Mouse (Mus musculus): ENCODE results near the gene Tmbim6.
"Not testable (repeated sequence)": the region's sequence is repeated elsewhere in the genome, so short reads cannot be mapped to it uniquely, and the experiment has no call there.

Tmbim6 gene

DNA sequence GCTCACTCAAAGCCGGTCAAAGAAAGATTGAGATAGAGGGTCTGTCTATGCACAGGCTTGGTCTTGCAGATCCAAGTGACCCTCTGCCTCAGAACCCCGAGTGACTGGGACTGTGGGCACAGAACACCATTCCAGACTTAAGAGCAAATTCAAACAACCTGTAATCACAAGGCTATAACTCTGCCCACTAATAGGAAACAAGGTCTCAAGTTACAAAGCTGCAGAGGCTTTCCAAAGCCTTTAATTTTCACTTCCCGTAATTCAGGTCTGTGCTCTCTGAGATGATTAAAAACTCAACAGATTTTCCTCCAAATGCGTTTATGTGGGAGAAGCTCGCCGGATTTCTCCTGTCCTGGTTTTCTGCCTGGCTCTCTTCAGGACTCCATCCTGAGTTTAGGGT lies 8.6 kb upstream of the Tmbim6 start:
- DNase-seq (ENCODE audit: low read depth) = no peak

DNA sequence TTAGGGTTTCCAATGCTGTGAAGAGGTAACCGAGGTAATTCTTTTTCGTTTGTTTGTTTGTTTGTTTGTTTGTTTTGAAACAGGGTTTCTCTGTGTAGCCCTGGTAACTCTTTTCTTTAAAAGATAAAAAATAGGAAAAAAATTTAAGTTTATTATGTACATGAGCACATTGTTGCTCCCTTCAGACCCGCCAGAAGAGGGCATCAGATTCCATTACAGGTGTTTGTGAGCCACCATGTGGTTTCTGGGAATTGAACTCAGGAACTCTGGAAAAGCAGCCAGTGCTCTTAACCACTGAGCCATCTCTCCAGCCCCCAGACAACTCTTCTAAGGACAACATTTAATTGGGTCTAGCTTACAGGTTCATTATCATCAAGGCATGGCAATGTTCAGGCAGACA lies 6.6 kb upstream of the Tmbim6 start:
- not testable (repeated sequence) for DNase-seq (ENCODE audit: low read depth)

DNA sequence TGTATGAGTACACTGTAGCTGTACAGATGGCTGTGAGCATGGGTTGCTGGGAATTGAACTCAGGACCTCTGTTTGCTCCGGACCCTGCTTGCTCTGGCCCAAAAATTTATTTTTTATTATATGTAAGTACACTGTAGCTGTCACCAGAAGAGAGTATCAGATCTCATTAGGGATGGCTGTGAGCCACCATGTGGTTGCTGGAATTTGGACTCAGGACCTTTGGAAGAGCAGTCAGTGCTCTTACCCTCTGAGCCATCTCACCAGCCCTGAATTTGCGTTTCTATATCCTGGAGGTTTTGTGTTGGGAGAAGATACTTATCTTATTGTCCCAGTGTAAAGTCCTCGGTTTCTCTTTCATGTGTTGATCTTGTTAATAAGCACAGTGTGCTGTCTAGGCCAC lies 5.9 kb upstream of the Tmbim6 start:
- DNase-seq (ENCODE audit: low read depth) = no peak

DNA sequence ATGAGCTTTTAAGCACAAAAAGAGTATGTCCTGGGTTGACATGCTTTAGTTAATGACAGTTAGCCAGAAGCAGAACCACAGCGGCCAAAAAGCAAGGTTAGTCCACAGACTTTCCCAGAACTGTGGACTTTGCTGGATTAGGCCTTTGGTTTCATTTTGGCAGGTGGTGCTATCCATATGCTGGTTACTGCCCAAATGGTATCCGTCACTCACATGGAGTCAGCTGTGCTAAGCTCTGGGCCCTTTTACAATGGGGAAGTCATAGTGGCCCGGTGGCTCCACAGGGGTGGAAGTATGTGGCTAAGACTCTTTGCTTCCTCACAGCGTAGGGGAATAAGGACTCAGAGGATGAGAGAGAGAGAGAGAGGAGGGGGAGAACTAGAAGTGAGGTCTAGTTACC lies 4.7 kb upstream of the Tmbim6 start:
- DNase-seq (ENCODE audit: low read depth) = no peak

DNA sequence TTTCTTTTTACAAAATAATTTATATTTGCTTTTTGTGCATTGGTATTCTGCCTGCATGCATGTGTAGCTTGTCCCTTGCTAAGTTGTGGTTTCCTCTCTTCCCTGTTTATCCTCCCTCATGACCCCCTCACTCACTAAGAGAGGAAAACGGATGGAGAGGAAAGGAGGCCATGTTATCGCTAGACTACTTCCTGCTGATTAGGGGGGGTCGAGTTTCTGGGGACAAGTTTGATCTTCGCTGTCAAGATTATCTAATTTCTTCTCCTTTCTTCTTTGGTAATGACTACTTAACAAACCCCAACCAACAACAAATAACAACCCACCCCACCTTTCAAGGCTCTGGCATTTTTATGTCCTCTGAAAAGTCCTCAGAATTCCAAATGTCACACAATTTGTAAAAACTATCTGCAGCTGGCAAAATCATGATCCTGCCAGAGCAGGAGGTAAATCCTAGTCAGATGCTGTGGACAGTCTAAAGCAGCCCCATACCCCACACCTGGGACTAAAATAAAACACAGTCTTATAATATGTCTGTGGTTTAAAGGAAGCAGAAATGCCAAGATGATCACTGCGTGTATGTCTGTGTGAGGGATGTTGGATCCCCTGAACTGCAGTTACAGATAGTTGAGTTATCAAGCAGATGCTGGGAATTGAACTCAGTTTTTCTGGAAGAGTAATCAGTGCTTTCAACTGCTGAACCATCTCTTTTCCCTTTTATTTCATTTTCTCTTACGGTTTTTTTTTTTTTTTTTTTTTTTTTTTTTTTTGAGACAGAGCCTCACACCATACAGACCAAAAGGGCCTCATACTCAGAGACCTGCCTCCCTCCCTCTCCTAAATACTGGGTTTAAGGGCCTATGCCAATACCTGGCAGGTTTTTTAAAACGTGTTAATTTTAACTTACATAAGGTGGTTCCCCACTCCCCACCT lies 1.9 kb upstream of the Tmbim6 start:
- DNase-seq (ENCODE audit: low read depth) = no peak

DNA sequence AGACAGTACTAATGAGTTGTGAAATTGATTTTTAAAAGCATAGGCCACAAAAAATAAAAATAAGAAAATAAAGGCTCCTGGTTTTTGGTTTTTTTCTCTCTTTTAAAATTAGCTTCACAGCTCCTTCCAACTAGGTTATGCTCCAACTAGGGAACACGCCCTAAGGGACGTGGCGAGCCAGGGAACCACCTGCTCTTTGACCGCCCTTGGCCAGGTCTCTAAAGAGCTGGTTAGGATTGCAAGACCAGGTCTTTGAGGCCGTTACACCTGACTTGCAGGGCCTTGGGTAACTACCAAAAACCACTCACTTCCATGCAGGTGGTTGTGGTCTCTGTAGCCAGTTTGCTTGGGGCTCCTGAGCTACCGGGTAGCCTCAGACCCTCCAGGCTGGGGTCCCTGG lies 707 bp upstream of the Tmbim6 start:
- no peak for DNase-seq (ENCODE audit: low read depth)

DNA sequence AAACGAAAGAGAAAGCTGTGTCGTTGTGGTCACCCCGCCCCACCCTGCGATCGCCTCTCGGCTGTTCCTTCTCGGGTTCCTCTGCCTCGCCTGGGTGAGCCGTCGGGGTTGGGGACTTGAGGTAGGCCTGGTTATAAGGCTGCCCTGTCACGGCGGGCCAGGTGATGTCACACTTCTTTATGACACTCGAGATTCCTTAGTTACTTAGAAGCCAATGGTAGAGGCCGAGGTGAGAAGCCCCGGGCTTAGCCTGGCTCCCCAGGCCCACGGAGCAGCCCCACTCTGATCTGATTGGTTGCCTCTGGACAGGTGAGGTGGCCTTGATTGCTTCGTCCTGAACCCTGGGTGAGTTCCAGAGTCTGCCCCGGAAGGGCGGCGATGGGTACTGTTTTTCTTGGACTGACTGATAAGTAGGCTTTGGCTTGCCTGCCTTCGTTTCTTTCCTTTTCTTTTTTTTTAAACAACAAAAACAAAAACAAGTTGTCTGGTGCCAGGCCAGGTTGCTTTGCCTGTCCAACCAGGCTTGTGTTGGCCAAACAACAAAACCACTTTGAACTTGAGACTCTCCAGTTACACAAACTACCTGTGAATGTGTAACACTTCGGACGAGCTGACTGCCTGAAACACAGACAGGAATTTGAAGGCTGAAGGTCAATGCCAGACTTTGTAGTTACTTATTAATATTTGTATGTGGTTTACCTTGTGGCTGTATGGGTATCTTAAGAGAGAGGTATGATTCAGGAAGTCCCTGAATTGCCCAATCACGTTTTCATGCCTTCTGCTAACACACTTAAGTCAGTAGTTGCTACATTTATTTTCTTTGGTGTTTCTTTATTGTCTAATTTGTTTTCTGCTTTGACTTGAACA lies 937 bp downstream of the Tmbim6 start:
- DNase-seq (ENCODE audit: low read depth) = peak; percentile 54

DNA sequence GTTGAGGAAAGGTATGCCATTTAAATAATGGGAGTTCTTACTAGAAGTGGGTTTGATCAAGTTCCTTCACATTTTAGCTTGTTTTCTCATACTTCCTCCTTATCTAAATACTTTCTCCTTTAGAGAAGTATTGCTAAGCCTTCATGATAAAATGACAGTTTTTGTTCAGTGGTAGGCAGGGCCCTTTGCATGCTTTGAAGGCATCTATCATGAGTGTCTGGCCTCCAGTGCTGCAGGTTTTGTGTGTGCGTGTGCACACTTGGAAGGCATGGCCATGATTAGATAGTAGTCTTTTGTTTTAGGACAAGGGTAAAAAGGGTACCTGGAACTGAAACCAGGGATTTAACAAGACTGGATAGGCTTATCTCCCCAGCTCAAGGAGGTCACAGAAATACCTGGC lies 3.8 kb downstream of the Tmbim6 start:
- no peak for DNase-seq (ENCODE audit: low read depth)

DNA sequence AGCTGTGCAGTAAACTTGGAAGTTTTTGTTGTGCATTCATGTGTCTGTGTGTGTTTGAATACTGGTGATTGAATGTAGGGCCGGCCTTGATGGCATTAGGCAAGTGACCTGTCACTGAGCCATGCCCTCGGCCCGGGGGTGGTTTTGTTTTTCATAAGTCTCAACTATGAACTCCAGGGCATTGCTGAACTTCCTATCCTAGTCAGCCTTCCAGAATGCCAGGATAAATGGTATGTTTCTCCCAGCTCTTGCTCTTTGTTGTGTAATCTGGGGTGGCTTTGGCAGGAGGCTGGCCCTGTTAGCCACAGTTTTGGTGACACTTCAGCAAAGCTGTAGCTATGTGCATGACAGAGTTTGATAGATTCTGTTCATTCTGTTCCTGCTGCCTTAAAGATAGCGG lies 4.2 kb downstream of the Tmbim6 start:
- no peak for DNase-seq (ENCODE audit: low read depth)

DNA sequence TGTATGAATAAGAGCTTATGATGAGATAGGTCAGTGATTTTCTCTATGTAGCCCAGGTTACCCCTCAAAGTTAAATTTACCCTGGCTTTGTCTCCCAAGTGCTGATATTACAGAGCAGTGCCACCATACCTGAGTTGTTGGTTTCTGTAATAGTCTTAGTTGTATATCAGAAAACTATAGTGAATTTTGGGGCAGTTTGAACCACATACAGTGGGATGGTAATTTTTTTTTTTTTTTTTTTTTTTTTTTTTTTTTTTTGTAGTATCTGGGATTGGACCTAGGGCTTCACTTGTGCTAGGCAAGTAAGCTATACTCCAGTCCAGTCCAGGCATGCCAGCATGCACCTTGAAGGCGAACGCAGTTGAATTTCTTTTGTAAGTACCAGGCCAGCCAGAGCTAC lies 4.9 kb downstream of the Tmbim6 start:
- no peak for DNase-seq (ENCODE audit: low read depth)

DNA sequence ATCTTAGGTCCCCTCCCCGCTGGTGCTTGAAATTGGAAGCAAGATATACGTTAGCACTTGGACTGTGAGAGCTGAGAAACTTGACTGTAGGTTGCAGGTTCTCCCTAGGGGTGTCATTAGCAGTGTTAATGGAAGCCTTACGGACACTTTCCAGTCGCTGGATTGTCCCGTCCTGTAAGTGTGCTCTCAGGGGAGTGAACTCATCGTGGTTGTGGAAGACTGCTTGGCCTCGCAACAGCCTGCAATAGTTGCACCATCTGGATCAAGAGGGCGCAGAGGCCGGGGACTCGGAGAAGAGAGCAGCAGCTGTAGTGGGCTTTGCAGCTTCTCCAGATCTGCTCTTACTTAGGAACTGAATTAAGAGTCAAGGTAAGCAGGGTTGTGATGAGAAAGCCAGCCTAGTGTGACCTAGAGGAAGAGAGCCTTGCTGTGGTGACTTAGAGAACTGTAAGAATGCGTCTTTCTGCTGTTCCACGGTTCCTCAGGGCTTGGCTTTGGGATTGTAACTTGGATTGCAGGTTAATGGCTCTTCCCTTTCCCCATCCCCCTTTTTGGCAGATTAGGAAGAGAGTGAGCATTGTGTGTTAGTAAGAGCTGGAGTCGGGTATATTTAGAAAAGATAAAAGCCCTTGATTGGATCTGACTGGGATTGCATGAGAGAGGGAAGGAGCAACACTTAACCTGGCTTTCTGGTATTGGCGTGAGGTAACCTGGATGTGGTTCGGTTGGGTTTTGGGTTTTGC lies 7.0 kb downstream of the Tmbim6 start:
- no peak for DNase-seq (ENCODE audit: low read depth)

DNA sequence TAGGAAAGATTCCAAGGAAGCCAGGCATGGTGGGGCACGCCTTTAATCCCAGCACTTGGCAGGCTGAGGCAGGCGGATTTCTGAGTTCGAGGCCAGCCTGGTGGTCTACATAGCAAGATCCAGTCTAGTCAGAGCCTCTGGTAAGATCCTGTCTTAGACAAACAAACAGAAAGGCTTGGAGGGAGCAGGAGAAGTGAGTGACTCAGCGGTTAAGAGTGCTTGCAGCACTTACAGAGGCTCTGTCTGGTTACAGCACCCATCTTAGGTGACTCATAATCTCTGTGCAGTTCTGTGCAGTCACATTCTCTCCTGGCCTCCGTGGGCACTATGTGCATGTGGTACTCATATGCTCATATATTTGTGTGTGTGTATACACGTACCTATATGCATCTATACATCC lies 7.9 kb downstream of the Tmbim6 start:
- no peak for DNase-seq (ENCODE audit: low read depth)

DNA sequence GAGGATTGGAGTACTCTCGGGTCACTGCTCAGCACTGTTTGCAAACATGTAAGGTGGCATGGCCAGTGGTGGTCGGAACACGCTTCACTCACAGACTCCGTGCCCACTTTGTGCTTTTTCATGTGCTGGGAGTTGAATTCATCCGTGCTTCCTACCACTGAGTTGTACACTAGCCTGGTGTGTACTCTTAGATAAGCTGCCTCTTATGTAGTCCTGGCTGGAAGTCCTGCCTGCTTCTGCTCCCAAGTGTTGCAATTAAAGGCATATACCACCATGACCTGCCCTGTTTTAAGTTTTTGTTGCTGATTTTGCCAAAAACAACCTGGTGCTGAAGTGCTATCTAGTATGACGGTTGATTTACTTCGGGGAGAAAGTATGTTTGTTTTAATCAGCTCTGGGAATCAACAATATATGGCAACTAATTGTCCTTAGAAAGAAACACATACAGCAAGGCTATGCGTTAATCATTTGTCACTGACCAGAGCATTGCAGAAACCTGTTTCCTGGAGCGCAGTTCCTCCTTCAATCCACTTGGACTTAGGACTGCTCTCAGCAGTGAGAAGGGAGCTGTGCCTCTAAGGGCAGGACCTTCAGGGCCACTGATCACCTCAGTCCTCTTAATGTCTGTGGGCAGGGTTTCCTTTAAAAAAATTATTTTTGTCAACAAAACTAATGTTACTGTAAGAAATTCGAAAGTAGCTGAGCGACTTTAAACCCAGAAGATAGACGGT lies 10.6 kb downstream of the Tmbim6 start:
- DNase-seq (ENCODE audit: low read depth) = no peak

DNA sequence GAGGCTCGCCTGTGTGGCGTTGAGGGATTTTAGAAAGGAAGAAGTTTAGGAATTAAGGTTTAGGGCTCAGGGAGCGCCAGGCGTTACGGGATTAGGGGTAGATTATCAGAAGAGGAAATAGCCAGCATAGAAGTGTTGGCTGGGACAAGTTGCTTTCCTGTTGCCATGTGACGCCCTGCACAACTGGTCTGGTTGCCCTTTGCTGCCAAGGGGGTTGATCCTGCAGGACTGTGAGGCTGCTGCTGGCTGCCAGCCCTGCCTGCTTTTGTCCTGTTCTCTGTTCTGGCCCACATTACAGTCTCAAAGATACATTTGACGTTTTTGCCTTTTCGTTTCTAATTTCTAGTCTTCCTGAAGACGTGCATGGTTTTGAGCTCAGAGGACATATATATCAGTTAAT lies 12.5 kb downstream of the Tmbim6 start:
- no peak for DNase-seq (ENCODE audit: low read depth)

DNA sequence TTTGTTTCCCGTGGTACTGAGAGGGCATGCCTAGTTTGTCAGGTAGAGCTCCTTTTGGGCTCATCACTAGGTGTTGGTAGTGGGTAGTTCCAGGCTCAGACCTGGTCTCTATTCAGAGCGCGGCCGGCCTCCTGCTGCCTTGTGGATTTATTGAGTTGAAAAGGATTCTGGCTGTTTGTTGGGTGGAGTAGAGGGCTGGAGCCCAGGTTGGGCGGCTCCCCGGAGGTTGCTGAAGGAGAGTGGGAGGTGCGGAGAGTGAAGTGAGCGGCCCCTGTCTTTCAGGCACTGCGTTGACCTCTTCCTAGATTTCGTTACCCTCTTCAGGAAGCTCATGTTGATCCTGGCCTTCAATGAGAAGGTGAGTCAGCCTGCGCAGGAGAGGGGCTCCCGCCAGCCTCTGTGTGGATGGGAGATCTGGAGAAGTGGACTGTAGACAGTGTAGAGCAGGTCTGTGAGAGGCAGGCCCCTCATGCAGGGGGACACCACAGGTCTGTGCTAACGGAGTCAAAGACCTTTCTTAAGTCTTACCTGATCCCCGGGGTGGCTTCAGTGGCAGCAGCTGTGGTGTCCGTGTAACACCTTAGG lies 14.4 kb downstream of the Tmbim6 start:
- DNase-seq (ENCODE audit: low read depth) = no peak

DNA sequence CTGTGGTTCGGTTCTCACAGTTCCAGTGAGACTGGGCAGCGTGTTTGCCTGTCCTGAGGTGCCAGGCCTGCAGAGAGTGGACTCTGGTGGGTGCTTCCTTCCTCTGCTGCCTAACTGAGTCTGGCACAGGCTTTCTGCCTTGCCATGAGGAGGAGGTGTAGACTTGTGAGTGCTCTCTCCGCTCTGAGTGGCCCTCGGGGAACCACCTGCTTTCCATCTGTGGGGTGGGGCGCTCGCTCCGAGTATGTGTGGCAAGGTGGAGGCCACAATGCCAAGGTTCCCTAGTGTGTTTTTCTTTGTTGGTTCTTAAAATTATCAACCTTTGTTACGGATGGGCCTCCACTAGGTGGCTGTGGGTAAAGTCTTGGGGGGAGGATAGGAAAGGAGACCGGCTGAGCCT lies 16.2 kb downstream of the Tmbim6 start:
- no peak for DNase-seq (ENCODE audit: low read depth)

DNA sequence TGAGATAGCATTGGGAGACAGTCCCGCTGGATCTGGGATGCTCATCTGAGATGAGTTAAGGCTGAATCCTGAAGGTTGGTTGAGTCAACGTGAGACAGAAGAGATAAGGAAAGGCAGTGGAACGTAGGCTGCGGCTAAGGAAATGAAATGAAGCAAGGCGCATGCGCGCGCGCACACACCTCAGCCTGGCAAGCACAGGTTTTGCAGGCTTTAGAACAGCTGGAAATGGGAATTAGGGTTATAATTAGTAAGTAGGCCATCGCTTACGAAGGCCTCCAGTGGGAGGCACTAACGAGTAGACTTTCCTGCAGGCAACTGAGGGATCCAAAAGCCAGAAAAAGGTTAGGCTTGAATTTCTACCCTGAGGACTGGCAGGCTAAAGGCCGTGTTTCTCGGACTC lies 19.1 kb downstream of the Tmbim6 start:
- no peak for DNase-seq (ENCODE audit: low read depth)

DNA sequence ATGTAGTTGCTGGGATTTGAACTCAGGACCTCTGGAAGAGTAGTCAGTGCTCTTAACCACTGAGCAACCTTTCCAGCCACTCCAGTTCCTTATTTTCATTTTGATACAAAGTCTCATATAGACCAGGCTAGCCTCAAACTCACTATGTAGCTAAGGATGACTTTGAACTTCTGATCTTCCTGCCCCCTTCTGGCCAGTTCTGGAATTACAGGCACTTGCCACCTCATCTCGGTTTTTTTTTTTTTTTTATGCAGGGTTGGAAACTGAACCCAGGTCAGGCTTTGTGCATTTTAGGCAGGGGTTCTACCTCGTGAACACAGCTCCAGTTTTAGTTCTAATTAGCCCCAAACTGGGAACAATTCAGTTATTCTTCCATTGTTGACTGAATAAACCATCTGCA lies 23.1 kb downstream of the Tmbim6 start:
- DNase-seq (ENCODE audit: low read depth) = no peak

DNA sequence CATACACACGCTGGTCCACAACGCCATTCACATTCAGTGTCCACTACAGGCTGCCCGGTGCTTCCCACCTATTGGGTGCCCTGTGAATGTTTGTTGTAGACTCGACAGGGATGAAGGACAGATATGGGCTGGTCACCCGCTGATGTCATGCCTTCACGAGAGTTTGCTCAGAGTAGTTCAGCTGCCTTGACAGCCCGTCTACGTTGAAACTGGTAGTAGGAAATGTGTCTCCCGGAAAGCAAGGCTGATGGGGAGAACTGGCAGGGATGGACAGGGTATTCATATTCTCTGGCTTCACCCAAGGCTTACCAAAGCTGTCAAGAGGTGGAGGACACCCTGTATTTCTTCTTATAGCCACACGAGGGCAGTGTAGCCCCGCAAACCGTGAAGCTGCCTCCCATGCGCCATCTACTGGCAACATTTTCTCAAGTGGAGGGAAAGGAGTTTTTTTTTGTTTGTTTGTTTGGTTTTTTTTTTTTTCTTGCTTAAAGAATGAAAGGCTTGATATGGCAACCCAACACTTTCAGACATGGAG lies 23.7 kb downstream of the Tmbim6 start:
- DNase-seq (ENCODE audit: low read depth) = peak; percentile 88

DNA sequence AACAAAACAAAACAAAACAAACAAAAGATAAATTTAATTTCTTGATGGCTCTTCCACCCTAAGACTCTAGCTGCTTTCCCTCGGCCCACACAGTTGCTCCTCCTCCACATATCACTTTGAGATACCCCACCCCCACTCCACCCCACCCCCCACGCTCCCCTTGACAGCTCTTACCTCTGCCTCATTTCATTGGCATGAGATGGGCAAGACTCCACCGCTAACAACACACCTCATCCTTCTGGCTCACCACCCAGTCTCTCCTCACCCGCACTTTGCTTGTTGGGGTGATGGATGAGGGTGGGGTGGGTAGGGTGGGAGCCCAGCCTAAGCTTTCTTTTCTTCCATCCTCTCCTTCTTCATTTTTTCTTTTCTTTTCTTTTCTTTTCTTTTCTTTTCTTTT lies 24.3 kb downstream of the Tmbim6 start:
- no peak for DNase-seq (ENCODE audit: low read depth)

DNA sequence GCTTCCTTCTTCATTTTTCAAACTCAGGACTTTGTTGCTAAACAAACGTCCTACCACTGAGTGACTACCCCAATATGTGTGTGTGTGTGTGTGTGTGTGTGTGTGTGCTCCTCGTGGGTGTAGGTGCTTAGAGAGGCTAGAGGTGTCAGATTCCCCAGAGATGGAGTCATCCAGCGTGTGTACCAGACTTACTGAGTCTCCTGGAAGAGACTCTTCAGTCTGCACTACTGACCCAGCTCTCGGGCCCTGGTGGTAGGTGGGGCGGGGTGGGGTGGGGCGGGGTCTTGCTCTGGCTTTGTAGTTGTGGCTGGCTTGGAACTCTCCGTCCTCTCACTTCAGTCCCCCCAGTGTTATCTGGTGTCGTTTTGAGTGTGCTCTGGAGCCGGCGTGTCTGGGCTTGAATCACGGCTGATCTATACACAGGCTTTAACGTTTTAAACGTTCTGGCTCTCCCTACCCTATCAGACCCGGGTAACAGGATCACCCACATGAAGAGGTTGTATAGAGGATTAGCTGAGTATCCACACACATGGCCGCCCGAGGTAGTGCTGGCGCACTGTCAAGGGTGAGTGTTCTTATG lies 25.1 kb downstream of the Tmbim6 start:
- no peak for DNase-seq (ENCODE audit: low read depth)
